Mouse (Mus musculus): ENCODE measurements at regions not wholly inside any gene's neighbourhood (a gene's known extent, or its start where the extent isn't known, plus 50 kb on each side); places are given as distances from the start of the nearest gene placed in this dataset.
A peak's percentile ranks its signal among the peaks of the same experiment; 100 is the strongest.

- ATAC-seq (no peak), DNase-seq (no peak)
- Histone ChIP-seq H3K4me3 (ENCODE audit: low read depth, low read length) (no peak overlapping the region), H3K4me2 (ENCODE audit: low read depth, low read length) (no peak overlapping the region), H3K9ac (replicated peaks) (no peak overlapping the region), H3K27me3 (ENCODE audit: insufficient read depth, low read length) (no peaks in the 10 kb centered on the region), H3K27ac (ENCODE audit: low read depth) (no peak overlapping the region), H3K9me3 (ENCODE audit: low read length) (no peaks in the 10 kb centered on the region), H3K36me3 (replicated peaks; ENCODE audit: insufficient read depth, low read length) (no peaks in the 10 kb centered on the region), H3K4me1 (ENCODE audit: insufficient read depth) (no peaks in the 10 kb centered on the region)
- 85% methylated on average over 1 of the region's 1 CpGs for WGBS (ENCODE audit: insufficient replicate concordance)
- TF ChIP-seq CTCF (IDR thresholded peaks at IDR 0.05; ENCODE audit: low read depth) (no peak), EP300 (IDR thresholded peaks at IDR 0.05; ENCODE audit: low read depth) (no peak)
Measured at GRCm38 (mm10) chr3:17772886-17773285, 175.3 kb upstream of the Cypt12 start.

DNA sequence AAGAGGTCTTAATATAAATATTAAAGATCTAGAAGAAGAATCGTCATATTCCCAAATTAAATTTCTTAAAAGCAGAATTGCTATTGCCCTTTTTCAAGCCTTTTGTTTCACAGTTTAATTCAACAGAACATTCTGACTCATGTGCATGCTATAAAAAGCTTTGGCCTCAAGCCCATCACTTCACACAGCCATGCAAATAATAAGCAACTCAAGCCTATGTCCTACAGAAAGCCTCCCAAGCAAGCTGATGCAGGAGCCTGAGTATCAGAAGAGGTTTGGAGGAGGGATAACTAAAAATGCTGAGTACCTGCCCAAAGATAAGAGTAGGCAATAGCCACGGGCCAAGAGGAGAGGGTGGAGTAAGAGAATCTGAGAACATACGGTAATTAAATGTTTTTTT, 169.1 kb upstream of the Cypt12 start:
- no peak for TF ChIP-seq CTCF (IDR thresholded peaks at IDR 0.05; ENCODE audit: low read depth)
- no peak for TF ChIP-seq EP300 (IDR thresholded peaks at IDR 0.05; ENCODE audit: low read depth)
- Histone ChIP-seq H3K36me3 (replicated peaks; ENCODE audit: insufficient read depth, low read length) (no peaks in the 10 kb centered on the region), H3K4me1 (ENCODE audit: insufficient read depth) (no peaks in the 10 kb centered on the region), H3K4me3 (ENCODE audit: low read depth, low read length) (no peak overlapping the region), H3K4me2 (ENCODE audit: low read depth, low read length) (no peak overlapping the region), H3K9ac (replicated peaks) (no peak overlapping the region), H3K27me3 (ENCODE audit: insufficient read depth, low read length) (no peaks in the 10 kb centered on the region), H3K27ac (ENCODE audit: low read depth) (no peak overlapping the region), H3K9me3 (ENCODE audit: low read length) (no peaks in the 10 kb centered on the region)
- 59% methylated on average over 3 of the region's 3 CpGs for WGBS (ENCODE audit: insufficient replicate concordance)
- ATAC-seq = no peak
- no peak for DNase-seq

DNA sequence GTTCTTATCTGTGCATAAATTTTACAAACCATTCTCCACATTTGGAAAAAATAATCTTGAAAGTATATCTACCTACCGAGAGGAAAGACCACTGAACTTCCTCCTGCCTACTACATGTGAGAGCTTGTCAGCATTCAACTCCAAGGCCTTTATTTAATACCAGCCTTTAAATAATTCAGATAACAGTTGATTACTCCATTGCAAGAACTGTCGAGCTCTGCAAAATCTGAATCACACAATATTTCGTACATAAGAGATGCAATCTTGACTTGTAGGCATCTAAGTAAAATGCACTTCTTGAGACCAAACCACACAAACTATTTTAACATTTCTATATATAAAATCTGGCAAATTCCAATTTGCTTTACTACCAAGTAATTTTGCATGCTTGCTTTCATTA, 164.1 kb upstream of the Cypt12 start:
- WGBS (ENCODE audit: insufficient replicate concordance) = 54% methylated on average over 3 of the region's 3 CpGs
- no peaks in the 10 kb centered on the region; the same call in 1 of the 2 replicates for H3K4me1 ChIP-seq (ENCODE audit: insufficient read depth)

GRCm38 (mm10) chr3:17784587-17784986, 163.6 kb upstream of the Cypt12 start:
- Histone ChIP-seq H3K4me3 (ENCODE audit: low read depth, low read length) (no peak overlapping the region), H3K4me1 (ENCODE audit: insufficient read depth) (no peaks in the 10 kb centered on the region; the same call in 1 of the 2 replicates), H3K9me3 (ENCODE audit: low read length) (no peaks in the 10 kb centered on the region), H3K4me2 (ENCODE audit: low read depth, low read length) (no peak overlapping the region), H3K27me3 (ENCODE audit: insufficient read depth, low read length) (peaks cover 37% of the 10 kb centered on the region), H3K27ac (ENCODE audit: low read depth) (no peak overlapping the region), H3K36me3 (replicated peaks; ENCODE audit: insufficient read depth, low read length) (no peaks in the 10 kb centered on the region), H3K9ac (replicated peaks) (no peak overlapping the region)
- WGBS (ENCODE audit: insufficient replicate concordance) = 43% methylated on average over 3 of the region's 3 CpGs
- ATAC-seq = no peak
- no peak for DNase-seq
- TF ChIP-seq CTCF (IDR thresholded peaks at IDR 0.05; ENCODE audit: low read depth) (no peak), EP300 (IDR thresholded peaks at IDR 0.05; ENCODE audit: low read depth) (no peak)

More for the DNA sequence above, 164.1 kb upstream of the Cypt12 start:
- no peak overlapping the region for H3K4me3 ChIP-seq (ENCODE audit: low read depth, low read length)
- H3K27me3 ChIP-seq (ENCODE audit: insufficient read depth, low read length) = peaks cover 37% of the 10 kb centered on the region
- H3K9ac ChIP-seq (replicated peaks) = no peak overlapping the region
- H3K4me2 ChIP-seq (ENCODE audit: low read depth, low read length) = no peak overlapping the region
- ATAC-seq (no peak), DNase-seq (no peak)
- no peaks in the 10 kb centered on the region for H3K9me3 ChIP-seq (ENCODE audit: low read length)
- H3K27ac ChIP-seq (ENCODE audit: low read depth) = no peak overlapping the region
- TF ChIP-seq EP300 (IDR thresholded peaks at IDR 0.05; ENCODE audit: low read depth) (no peak), CTCF (IDR thresholded peaks at IDR 0.05; ENCODE audit: low read depth) (no peak)
- no peaks in the 10 kb centered on the region for H3K36me3 ChIP-seq (replicated peaks; ENCODE audit: insufficient read depth, low read length)

DNA sequence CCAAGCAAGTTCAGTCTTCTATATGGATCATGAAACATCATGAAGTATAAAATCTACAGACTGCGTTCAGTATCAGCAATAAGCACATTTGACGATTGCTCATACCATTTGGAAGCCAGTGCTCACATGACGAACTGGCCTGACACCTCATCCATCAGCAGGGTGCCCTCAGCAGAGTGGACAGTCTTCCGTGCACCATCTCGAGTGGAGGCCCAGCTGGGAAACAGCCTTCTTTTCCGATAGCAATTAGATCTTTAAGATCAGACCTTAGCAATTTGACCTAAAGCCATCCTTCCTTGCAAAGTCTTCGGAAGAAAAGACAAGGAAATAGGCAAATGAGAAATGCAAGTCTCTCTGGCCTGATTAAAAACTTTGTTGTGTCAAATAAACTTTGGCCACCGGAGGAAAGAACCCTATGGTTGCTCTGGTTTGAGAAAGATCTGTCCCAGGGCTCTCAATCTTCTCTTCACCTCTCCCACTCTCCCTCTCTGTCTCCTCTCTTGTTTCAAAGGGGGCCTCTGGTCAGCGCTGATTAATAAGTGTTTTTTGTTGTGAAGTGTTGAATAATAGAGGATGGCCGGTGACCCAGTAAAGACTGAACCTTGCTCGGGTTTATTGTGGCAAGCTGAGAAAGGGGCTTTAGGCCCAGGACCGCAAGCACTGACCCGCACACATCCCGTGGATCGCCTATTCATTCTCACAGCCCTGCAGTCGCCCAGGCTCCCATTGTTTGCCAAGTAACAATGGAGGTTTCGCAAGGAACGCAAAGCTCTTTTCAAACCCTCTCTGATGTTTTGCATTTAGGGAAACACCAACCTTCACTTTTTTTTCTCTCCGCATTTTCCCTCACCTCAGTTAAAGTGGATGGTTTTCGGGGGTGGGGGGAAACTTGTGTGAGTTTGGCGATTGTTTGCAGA, 162.8 kb upstream of the Cypt12 start:
- no peak for TF ChIP-seq CTCF (IDR thresholded peaks at IDR 0.05; ENCODE audit: low read depth)
- TF ChIP-seq EP300 (IDR thresholded peaks at IDR 0.05; ENCODE audit: low read depth) = no peak
- no peak overlapping the region for H3K9ac ChIP-seq (replicated peaks)
- no peaks in the 10 kb centered on the region for H3K36me3 ChIP-seq (replicated peaks; ENCODE audit: insufficient read depth, low read length)
- no peak for DNase-seq
- WGBS (ENCODE audit: insufficient replicate concordance) = 12% methylated on average over 21 of the region's 21 CpGs
- ATAC-seq = no peak
- no peak overlapping the region for H3K27ac ChIP-seq (ENCODE audit: low read depth)
- no peaks in the 10 kb centered on the region; the same call in 1 of the 2 replicates for H3K4me1 ChIP-seq (ENCODE audit: insufficient read depth)
- peaks cover 39% of the 10 kb centered on the region for H3K27me3 ChIP-seq (ENCODE audit: insufficient read depth, low read length)
- no peaks in the 10 kb centered on the region for H3K9me3 ChIP-seq (ENCODE audit: low read length)
- H3K4me2 ChIP-seq (ENCODE audit: low read depth, low read length) = peak overlapping the region; percentile 54
- H3K4me3 ChIP-seq (ENCODE audit: low read depth, low read length) = peak overlapping the region; percentile 31; the same call in 1 of the 2 replicates

DNA sequence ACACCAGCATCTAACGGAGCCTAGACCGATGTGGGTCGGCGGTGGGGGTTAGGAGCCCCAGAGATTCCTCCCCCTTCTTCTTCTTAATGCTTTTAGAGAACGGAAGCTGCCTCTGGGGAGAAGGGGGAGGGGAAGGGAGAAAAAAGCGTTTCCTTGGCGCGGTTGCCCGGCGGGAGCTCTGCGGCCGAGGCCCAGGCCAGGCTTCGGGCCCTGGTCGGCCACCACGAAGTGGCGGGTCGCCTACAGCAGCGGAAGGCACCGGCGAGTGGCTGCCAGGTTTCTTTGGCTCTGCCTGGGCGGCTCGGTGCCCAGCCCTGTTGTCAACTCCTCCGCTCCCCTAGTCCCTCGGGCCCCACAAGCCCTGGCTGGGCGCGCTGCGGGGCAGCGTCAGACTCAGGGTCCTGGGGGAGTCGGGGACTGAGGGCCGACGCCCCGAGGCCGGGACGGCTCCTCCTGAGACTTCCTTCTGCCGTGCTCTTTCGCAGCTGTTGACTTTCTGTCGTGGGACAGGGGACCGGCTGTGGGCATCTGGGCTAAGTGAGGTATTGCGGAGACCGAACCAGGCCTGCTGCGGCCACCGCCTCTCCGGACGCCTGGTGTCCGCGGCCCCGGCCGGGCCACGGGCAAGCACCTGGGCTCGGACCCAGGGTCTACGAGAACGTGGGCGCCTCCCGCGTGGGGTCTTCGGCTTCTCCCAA, 162.0 kb upstream of the Cypt12 start:
- Histone ChIP-seq H3K27me3 (ENCODE audit: insufficient read depth, low read length) (peaks cover 46% of the 10 kb centered on the region), H3K27ac (ENCODE audit: low read depth) (no peak overlapping the region), H3K4me1 (ENCODE audit: insufficient read depth) (no peaks in the 10 kb centered on the region; the same call in 1 of the 2 replicates), H3K36me3 (replicated peaks; ENCODE audit: insufficient read depth, low read length) (no peaks in the 10 kb centered on the region), H3K4me2 (ENCODE audit: low read depth, low read length) (peak overlapping the region; percentile 54), H3K4me3 (ENCODE audit: low read depth, low read length) (peak overlapping the region; percentile 31), H3K9me3 (ENCODE audit: low read length) (no peaks in the 10 kb centered on the region), H3K9ac (replicated peaks) (no peak overlapping the region)
- DNase-seq = no peak
- no peak for ATAC-seq
- whole genome bisulfite sequencing (ENCODE audit: insufficient replicate concordance) = 2% methylated on average over 47 of the region's 56 CpGs
- no peak for TF ChIP-seq EP300 (IDR thresholded peaks at IDR 0.05; ENCODE audit: low read depth)
- no peak for TF ChIP-seq CTCF (IDR thresholded peaks at IDR 0.05; ENCODE audit: low read depth)

Measured in liver, postnatal 0 days (tissue).